Mouse (Mus musculus) fibroblast of lung, adult 2 months (primary cell): ENCODE measurements at regions not wholly inside any gene's neighbourhood (a gene's known extent, or its start where the extent isn't known, plus 50 kb on each side); places are given as distances from the start of the nearest gene placed in this dataset.

Source experiments
- DNase-seq: peaks from one replicate; pipeline ENCODE4 v3.0.0-alpha.2; 2011; ENCODE audit warnings: low read depth

- no peak for DNase-seq
These were observed 103.2 kb downstream of the Fam168b start for GRCm38 (mm10) chr1:34739621-34740020.

- no peak for DNase-seq
These were observed 102.0 kb downstream of the Fam168b start for GRCm38 (mm10) chr1:34740891-34741290.

GRCm38 (mm10) chr1:34742234-34742633 lies 100.6 kb downstream of the Fam168b start:
- no peak for DNase-seq

- no peak for DNase-seq
These were observed 97.0 kb downstream of the Fam168b start for GRCm38 (mm10) chr1:34745881-34746280.

- no peak for DNase-seq
These were observed 93.5 kb downstream of the Fam168b start for GRCm38 (mm10) chr1:34749161-34750040.

GRCm38 (mm10) chr1:34750061-34751054 lies 92.5 kb downstream of the Fam168b start:
- no peak for DNase-seq

GRCm38 (mm10) chr1:34751128-34751527 lies 91.7 kb downstream of the Fam168b start:
- DNase-seq = no peak

GRCm38 (mm10) chr1:34753581-34753980 lies 89.3 kb downstream of the Fam168b start:
- DNase-seq = no peak

- DNase-seq = no peak
These were observed 82.3 kb downstream of the Fam168b start for GRCm38 (mm10) chr1:34760547-34760946.

- DNase-seq = no peak
These were observed 81.4 kb downstream of the Fam168b start for GRCm38 (mm10) chr1:34761436-34761835.

- no peak for DNase-seq
These were observed 81.0 kb downstream of the Fam168b start for GRCm38 (mm10) chr1:34761870-34762269.
